Mouse (Mus musculus) layer of hippocampus, adult 8-10 months (tissue): ENCODE data around the gene Kank2. TPM values are rescaled to one million over a fixed set of nuclear protein-coding genes. Genes with fewer than 3 reads are reported as not detected.

ENCODE experiments used
- DNase-seq, 2 experiments: peaks; one replicate each; pipeline ENCODE4 v3.0.0; 2022; ENCODE audit warnings: low spot score in 2 of 2
- microRNA-seq, 2 experiments: library from miRNA; unstranded; fragments of <30 nt; microRNA quantifications; one replicate each; pipeline ENCODE4 v1.2.0; 2022
- total RNA-seq, 4 experiments: library from RNA; stranded (reverse); gene quantifications; 2 replicates each; pipeline ENCODE4 v1.2.4; 2022

Kank2 gene
- total RNA-seq, 4 experiments from 2014 or later = 7.2 to 10.1 (median 9.3) TPM

DNA sequence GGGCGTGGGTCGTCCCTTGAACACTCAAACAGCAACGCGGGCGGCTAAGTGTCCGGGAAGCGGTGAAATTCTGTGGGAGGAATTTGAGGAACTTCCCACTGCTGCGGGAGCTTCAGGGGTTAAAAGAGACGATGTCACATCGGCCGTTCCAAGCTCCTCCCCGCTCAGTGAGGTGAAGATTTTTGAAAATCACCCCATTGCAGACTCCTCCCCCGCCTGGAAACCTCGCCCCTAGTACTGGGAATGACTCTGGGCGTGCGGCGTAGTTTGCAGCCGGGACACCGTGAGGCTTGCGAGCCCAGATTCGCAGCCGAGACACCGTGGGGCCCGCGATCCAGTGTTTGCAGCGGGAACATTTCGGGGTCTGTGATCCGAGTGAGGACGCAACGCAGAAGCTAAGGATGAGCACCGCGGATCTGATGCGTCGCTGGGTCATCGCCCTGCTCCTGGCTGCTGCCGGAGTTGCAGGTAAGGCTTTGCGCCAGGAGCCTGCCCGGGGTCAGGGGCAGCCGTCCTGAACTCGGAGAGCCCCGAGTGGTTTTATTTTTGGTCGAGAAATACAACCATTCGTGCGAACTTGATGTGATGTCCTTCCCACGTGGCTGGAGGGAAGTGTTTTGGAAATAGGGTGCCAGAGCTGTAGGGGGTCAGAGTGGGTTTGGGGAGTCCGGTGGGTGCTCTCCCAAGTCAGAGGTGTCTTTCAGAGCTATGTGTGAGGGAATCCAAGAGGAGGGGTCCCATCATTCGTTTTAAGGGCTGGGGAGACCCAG, 75.0 kb downstream of the Kank2 start, which contains the start of gene Ldlr:
TSS of gene Ldlr (plus strand) at position 107 of the 770 bp plus-strand sequence.
- peak; percentile 72 to 73 for DNase-seq

- DNase-seq = no peak
Measured at GRCm38 (mm10) chr9:21721036-21721435, 77.5 kb downstream of the Kank2 start.

GRCm38 (mm10) chr9:21717015-21717414, 81.5 kb downstream of the Kank2 start:
- DNase-seq = no peak

Small RNAs within 50 kb of the gene (microRNA-seq; reads per million reads assigned to microRNA genes)
- gene Mir7083 = 0.64 to 4.8 reads per million in 2 experiments

Other genes with a start within 250 kb of the Kank2 start
- 10 to 100 TPM; 51.6 to 64.9 (median 58.0) TPM for gene Timm29, start 206.0 kb downstream of the Kank2 start, total RNA-seq
- gene Yipf2, start 205.9 kb downstream of the Kank2 start, total RNA-seq = 10 to 100 TPM; 19.7 to 21.4 (median 20.6) TPM
- 100 to 1,000 TPM in 3 of 4 experiments, 10 to 100 TPM in 1; 96.5 to 108 (median 103) TPM for gene Smarca4, start 182.6 kb downstream of the Kank2 start, total RNA-seq
- 10 to 100 TPM; 16.7 to 38.7 (median 26.4) TPM for gene Ldlr, start 75.3 kb downstream of the Kank2 start, total RNA-seq
- gene Spc24, start 38.4 kb downstream of the Kank2 start, total RNA-seq = 1 to 10 TPM in 2 of 4 experiments, under 1 TPM in 2; 0.45 to 4.3 (median 2.1) TPM
- gene Angptl8, start 36.8 kb upstream of the Kank2 start, total RNA-seq = not detected
- 10 to 100 TPM; 12.7 to 23.0 (median 19.2) TPM for gene Dock6, start 53.9 kb upstream of the Kank2 start, total RNA-seq
- 10 to 100 TPM; 16.9 to 23.5 (median 21.1) TPM for gene Rab3d, start 119.4 kb upstream of the Kank2 start, total RNA-seq
- gene Ccdc159, start 128.7 kb upstream of the Kank2 start, total RNA-seq = 10 to 100 TPM; 18.7 to 22.5 (median 21.8) TPM
- gene Tmem205, start 128.8 kb upstream of the Kank2 start, total RNA-seq = 10 to 100 TPM; 42.8 to 49.1 (median 43.5) TPM
- 100 to 1,000 TPM; 229 to 244 (median 235) TPM for gene Plppr2, start 138.3 kb upstream of the Kank2 start, total RNA-seq
- gene Swsap1, start 157.0 kb upstream of the Kank2 start, total RNA-seq = 10 to 100 TPM; 12.0 to 14.0 (median 13.1) TPM
- 10 to 100 TPM in 1 of 4 experiments, 1 to 10 TPM in 3; 6.6 to 11.3 (median 8.2) TPM for gene Epor, start 164.8 kb upstream of the Kank2 start, total RNA-seq
- gene Rgl3, start 190.7 kb upstream of the Kank2 start, total RNA-seq = 1 to 10 TPM; 2.2 to 4.2 (median 2.6) TPM
- 10 to 100 TPM in 1 of 4 experiments, 1 to 10 TPM in 3; 6.5 to 12.3 (median 8.3) TPM for gene Ccdc151, start 203.9 kb upstream of the Kank2 start, total RNA-seq
- gene Prkcsh, start 204.1 kb upstream of the Kank2 start, total RNA-seq = 100 to 1,000 TPM in 3 of 4 experiments, 10 to 100 TPM in 1; 98.6 to 109 (median 104) TPM